Mouse (Mus musculus) liver, adult 2 months (tissue): Measurements from ENCODE around the gene Ssbp4. TPM values are rescaled to one million over a fixed set of nuclear protein-coding genes. Genes with fewer than 3 reads are reported as not detected.

Experiments
- DNase-seq: peaks from one replicate; pipeline ENCODE4 v3.0.0-alpha.2; 2011; ENCODE audit warnings: low read depth, low spot score; ENCODE audit errors: extremely low read depth
- H3K27ac ChIP-seq: fragments of 200-500 bp; replicated peaks from 2 replicates; pipeline ENCODE4 v1.5.1; 2012; ENCODE audit warnings: low read depth, mild to moderate bottlenecking, control low read depth, inconsistent platforms, low read length; ENCODE audit not compliant: insufficient read depth
- H3K27me3 ChIP-seq: fragments of 200-500 bp; 2 replicates; pipeline ENCODE4 v1.6.1; 2012; ENCODE audit warnings: mild to moderate bottlenecking, moderate library complexity, low read length, inconsistent platforms; ENCODE audit not compliant: control insufficient read depth, insufficient read depth
- H3K36me3 ChIP-seq: fragments of 200-500 bp; 2 replicates; pipeline ENCODE4 v1.6.1; 2012; ENCODE audit warnings: low read length, inconsistent platforms; ENCODE audit not compliant: control insufficient read depth, insufficient read depth
- H3K4me1 ChIP-seq: fragments of 200-500 bp; 2 replicates; pipeline ENCODE4 v1.6.1; 2011; ENCODE audit warnings: low read length; ENCODE audit not compliant: control insufficient read depth, insufficient read depth
- H3K4me3 ChIP-seq: fragments of 200-500 bp; 2 replicates; pipeline ENCODE4 v1.5.1; 2011; ENCODE audit warnings: low read depth, mild to moderate bottlenecking, control low read depth, low read length, moderate library complexity; ENCODE audit not compliant: insufficient read depth
- H3K79me2 ChIP-seq: fragments of 200-500 bp; 2 replicates; pipeline ENCODE4 v1.6.1; 2012; ENCODE audit warnings: inconsistent platforms, mild to moderate bottlenecking, low read length, moderate library complexity; ENCODE audit not compliant: control insufficient read depth, insufficient read depth
- H3K9ac ChIP-seq: fragments of 200-500 bp; 2 replicates; pipeline ENCODE4 v1.6.1; 2012; ENCODE audit warnings: low read depth, mild to moderate bottlenecking, control low read depth, inconsistent platforms, low read length
- CTCF ChIP-seq: fragments of 200-500 bp; IDR thresholded peaks from 2 replicates; pipeline ENCODE4 v1.5.1; 2011; ENCODE audit warnings: low read depth, low read length, control low read depth
- POLR2A ChIP-seq: fragments of 200-500 bp; IDR thresholded peaks from 2 replicates; pipeline ENCODE4 v1.6.1; 2011; ENCODE audit warnings: low read length, control low read depth; ENCODE audit not compliant: insufficient read depth; ENCODE audit errors: extremely low read depth
- WGBS: fragments of 180-500 bp; shearing (Covaris S2); methylation state at CpG from one replicate; pipeline ENCODE4 v1.1.7; 2018; 5-methylcytosine and 5-hydroxymethylcytosine counted together
- polyA plus RNA-seq: library from polyadenylated mRNA; depleted of rRNA; stranded (reverse); fragments of >200 nt; gene quantifications from 2 replicates; pipeline ENCODE4 v1.2.3, GENCODE M21; 2012
- total RNA-seq: library from RNA; depleted of rRNA; stranded (reverse); fragments of >200 nt; gene quantifications from 2 replicates; pipeline ENCODE4 v1.2.3, GENCODE M21; 2014

The Ssbp4 gene
- total and polyA plus RNA-seq, 2 experiments: 2.3 to 16.4 TPM

DNA sequence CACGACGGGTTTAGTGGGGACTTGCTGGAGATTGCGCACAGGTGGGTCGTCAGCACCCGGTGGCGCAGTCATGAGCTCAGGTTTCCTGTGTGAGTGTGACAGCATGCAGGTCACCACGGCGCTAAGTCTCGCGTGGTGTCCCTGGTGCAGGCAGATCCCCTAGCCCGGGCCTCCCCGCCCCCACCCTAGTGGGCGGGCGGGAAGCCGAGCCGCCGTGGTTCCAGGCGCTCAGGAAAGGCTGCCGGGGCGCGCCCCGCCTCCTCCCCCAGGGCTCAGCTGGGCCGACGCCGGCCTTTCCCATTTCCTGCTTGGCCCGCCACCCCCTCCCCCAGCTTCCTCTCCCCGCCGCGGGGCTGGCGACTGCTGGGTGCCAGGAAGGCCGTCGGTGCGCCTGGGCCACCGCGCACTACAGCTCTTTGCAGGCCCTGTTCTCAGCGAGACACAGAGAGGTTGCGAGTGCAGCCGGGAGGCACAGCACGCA is 736 bp upstream of the Ssbp4 start:
- Histone ChIP-seq H3K4me3 (peak overlapping the region; percentile 55), H3K4me1 (peaks cover 4% of the 10 kb centered on the region; the same call in 1 of the 2 replicates), H3K36me3 (no peaks in the 10 kb centered on the region), H3K9ac (peak overlapping the region; percentile 70), H3K27me3 (peaks cover 3% of the 10 kb centered on the region; the same call in 1 of the 2 replicates), H3K79me2 (peaks cover 2% of the 10 kb centered on the region; the same call in 1 of the 2 replicates), H3K27ac (peak overlapping the region; percentile 87)
- no peak for TF ChIP-seq CTCF
- peak; percentile 50; the same call in 1 of the 2 replicates for TF ChIP-seq POLR2A
- no peak for DNase-seq
- 2% methylated on average over 38 of the region's 39 CpGs for WGBS

- peak overlapping the region; percentile 52 for H3K27ac ChIP-seq
- TF ChIP-seq CTCF (no peak), POLR2A (no peak)
- 3% methylated on average over 84 of the region's 84 CpGs for WGBS
- DNase-seq: no peak
- H3K27me3 ChIP-seq: peaks cover 3% of the 10 kb centered on the region; the same call in 1 of the 2 replicates
- peak overlapping the region; percentile 98 for H3K9ac ChIP-seq
- peak overlapping the region; percentile 93 for H3K4me3 ChIP-seq
- peaks cover 2% of the 10 kb centered on the region; the same call in 1 of the 2 replicates for H3K79me2 ChIP-seq
- no peaks in the 10 kb centered on the region for H3K36me3 ChIP-seq
- peaks cover 4% of the 10 kb centered on the region; the same call in 1 of the 2 replicates for H3K4me1 ChIP-seq
Observed at GRCm38 (mm10) chr8:70607898-70608748, 549 bp downstream of the Ssbp4 start.

DNA sequence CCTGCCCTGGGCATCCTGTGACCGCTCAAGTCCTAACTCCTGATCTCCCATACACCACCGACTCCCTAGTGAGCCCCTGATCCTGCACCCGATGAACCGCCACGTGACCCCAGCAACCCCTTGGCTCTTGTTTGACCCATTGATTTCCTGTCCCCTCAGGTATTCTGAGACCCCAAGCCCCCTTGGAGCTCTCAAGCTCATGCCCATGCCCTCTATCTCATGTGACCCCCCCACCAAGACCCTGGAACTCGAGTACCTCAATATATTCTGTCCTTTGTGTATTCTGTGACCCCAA is 1.1 kb downstream of the Ssbp4 start:
- H3K9ac ChIP-seq: peak overlapping the region; percentile 98
- peaks cover 4% of the 10 kb centered on the region; the same call in 1 of the 2 replicates for H3K4me1 ChIP-seq
- TF ChIP-seq POLR2A (no peak), CTCF (no peak)
- H3K4me3 ChIP-seq: peak overlapping the region; percentile 93
- peaks cover 2% of the 10 kb centered on the region; the same call in 1 of the 2 replicates for H3K79me2 ChIP-seq
- no peaks in the 10 kb centered on the region for H3K36me3 ChIP-seq
- DNase-seq: no peak
- H3K27ac ChIP-seq: no peak overlapping the region
- WGBS: 34% methylated on average over 6 of the region's 6 CpGs
- H3K27me3 ChIP-seq: peaks cover 3% of the 10 kb centered on the region; the same call in 1 of the 2 replicates

- no peak overlapping the region for H3K27ac ChIP-seq
- no peak overlapping the region for H3K9ac ChIP-seq
- H3K36me3 ChIP-seq: no peaks in the 10 kb centered on the region
- H3K79me2 ChIP-seq: peaks cover 2% of the 10 kb centered on the region; the same call in 1 of the 2 replicates
- TF ChIP-seq CTCF: no peak
- TF ChIP-seq POLR2A: no peak
- peaks cover 3% of the 10 kb centered on the region; the same call in 1 of the 2 replicates for H3K27me3 ChIP-seq
- peaks cover 4% of the 10 kb centered on the region; the same call in 1 of the 2 replicates for H3K4me1 ChIP-seq
- 75% methylated on average over 18 of the region's 18 CpGs for WGBS
- peak overlapping the region; percentile 93; the same call in 1 of the 2 replicates for H3K4me3 ChIP-seq
- no peak for DNase-seq
Observed at GRCm38 (mm10) chr8:70606780-70607602, 1.7 kb downstream of the Ssbp4 start.

DNA sequence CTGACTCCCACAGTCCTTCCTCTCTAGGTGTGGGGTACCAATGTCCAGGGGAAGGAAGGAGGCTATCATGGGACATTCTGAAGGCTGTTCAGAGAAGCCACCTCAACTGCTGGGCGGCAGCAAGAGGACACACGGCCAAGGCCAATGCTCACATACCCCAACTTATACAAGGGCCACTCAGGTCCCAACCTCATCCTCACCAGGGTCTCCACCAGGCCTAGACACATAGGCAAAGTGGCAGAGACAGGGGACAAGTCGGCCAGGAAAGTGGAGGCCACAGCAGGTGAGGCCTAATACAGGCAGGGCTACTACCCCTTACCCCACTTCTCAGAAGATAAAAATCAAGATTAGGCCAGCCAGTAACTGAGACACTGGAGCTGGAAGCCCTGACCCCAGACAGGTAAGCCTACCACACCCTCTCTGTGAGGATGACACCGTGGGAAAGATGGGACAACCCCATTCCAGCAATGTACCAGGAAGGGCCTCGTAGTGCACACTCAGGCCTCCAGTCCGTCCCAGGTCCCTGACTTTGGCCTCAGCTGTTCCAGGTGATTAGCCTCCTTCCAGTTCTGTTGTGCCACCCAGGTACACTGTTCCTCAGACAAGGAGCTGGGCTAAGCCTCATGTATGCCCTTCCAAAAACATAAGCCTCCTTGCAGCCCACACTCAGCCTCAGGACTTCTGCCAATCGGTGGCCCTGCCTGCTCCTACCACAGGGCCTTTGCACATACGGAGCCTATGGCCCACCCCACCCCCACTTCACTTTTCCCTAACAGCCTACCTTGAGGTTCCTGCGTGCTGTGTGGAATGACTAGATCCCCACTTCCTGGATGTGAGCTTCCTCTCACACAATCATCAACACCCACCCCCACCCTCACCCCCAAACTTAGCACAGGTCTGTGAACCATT is 2.5 kb downstream of the Ssbp4 start:
- Histone ChIP-seq H3K9ac (no peak overlapping the region), H3K36me3 (no peaks in the 10 kb centered on the region), H3K27me3 (peaks cover 3% of the 10 kb centered on the region; the same call in 1 of the 2 replicates), H3K79me2 (peaks cover 2% of the 10 kb centered on the region; the same call in 1 of the 2 replicates), H3K27ac (no peak overlapping the region), H3K4me1 (peaks cover 4% of the 10 kb centered on the region; the same call in 1 of the 2 replicates), H3K4me3 (no peak overlapping the region)
- no peak for DNase-seq
- no peak for TF ChIP-seq CTCF
- TF ChIP-seq POLR2A: no peak
- WGBS: 90% methylated on average over 9 of the region's 9 CpGs
